Mouse (Mus musculus): Measurements from ENCODE around the gene Hist1h2ad. TPM values are rescaled to one million over a fixed set of nuclear protein-coding genes. Genes with fewer than 3 reads are reported as not detected.
A peak's percentile ranks its signal among the peaks of the same experiment; 100 is the strongest.

Gene Hist1h2ad
- total RNA-seq, 2 experiments from 2014 or later, result 2.0 to 4.1 TPM

DNA sequence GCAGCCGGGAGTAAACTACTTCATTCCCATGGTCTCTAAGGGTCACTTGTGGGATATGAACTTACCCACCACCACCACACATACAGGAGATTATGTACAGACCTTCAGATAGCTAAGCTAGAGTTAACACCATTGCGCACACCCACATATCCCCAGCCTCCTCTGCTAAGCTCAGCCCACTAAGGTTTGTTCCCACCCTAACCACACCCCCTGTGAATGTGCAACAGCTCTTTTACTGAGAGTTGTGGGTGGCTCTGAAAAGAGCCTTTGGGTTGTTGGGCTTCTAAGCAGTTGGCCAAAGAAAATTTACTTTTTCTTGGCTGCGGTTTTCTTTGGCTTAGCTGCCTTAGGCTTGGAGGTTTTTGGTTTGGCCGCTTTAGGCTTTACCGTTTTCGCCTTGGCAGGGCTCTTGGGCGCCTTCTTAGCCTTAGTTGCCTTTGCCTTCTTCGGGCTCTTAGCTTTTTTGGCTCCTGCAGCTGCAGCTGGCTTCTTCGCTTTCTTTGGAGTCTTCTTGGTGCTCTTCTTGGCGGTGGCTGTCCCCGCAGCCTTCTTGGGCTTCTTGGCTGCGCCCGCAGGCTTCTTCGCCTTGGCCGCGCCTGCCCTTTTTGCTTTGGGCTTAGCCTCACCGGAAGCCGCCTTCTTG is 47.5 kb downstream of the Hist1h2ad start:
- peak; percentile 84 to 90 for DNase-seq

DNA sequence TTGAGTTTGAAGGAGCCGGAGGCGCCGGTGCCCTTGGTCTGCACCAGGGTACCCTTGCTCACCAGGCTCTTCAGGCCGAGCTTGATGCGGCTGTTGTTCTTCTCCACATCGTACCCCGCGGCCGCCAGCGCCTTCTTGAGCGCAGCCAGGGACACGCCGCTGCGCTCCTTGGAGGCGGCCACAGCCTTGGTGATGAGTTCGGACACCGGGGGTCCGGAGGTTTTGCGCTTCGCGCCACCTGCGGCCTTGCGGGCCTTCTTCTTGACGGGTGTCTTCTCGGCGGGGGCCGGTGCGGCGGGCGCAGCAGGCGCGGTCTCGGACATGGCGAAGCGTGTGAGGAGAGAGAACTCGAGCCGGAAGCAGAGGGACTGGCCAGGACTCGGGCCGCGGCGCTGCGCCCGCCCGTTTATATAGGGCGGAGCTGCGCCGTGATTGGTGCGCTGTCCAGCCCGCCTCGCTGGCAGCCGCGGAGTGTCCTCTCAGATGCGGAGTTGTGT is 48.0 kb downstream of the Hist1h2ad start, which contains the start of gene Hist1h1e:
TSS of gene Hist1h1e (minus strand) at position 384 of the 497 bp plus-strand sequence.
- DNase-seq, result peak; percentile 92 to 93

DNA sequence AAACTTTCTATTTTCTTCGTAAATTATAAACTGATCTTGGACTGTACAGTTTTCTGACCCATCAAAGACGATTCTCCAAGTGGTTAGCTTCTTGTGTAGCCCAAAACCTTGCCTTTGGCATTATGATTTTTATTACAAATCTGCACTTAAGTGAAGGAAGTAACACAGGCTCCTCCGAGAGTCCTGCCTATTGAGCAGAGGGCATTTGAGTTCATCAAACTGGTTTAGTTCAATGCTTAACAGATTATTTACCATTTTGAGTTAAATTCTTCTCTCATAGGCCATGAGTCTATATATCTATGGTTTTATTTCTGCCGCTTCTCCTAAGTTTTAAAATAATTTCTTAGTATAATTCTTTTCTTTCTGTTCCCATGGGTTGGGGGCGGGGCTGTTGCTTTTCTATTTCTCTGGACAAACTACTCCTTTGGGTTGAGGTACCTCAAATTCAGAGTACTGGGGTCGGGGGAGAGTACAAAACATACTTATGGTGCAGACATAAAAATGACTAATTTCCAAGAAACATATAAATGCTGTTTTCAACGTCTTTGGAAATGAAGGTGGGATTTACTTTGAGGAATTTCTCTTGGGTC is 48.8 kb downstream of the Hist1h2ad start:
- peak in 1 of 2 experiments; percentile 44 for DNase-seq

Small RNAs within 50 kb of the gene (microRNA-seq; reads per million reads assigned to microRNA genes)
- gene Gm44297 (0 reads per million in 2 experiments), gene Gm44359 (0 reads per million in 2 experiments), gene Gm44394 (0 reads per million in 2 experiments)

Other genes with a start within 250 kb of the Hist1h2ad start
- 10 to 100 TPM; 16.7 to 17.3 TPM for gene Zfp322a, start 205.2 kb upstream of the Hist1h2ad start, total RNA-seq (2021)
- 1 to 10 TPM; 4.6 to 4.7 TPM for gene Abt1, start 150.5 kb upstream of the Hist1h2ad start, total RNA-seq (2021)
- gene Btn1a1, start 108.5 kb upstream of the Hist1h2ad start, total RNA-seq (2021), result not detected
- not detected for gene Btn2a2, start 85.5 kb upstream of the Hist1h2ad start, total RNA-seq (2021)
- 100 to 1,000 TPM; 225 to 244 TPM for gene Hist1h4h, start 43.3 kb upstream of the Hist1h2ad start, total RNA-seq (2021)
- 10 to 100 TPM in 1 of 2 experiments, 1 to 10 TPM in 1; 6.3 to 16.6 TPM for gene Hist1h2af, start 40.5 kb upstream of the Hist1h2ad start, total RNA-seq (2021)
- 1 to 10 TPM; 3.1 TPM for gene Hist1h3g, start 39.0 kb upstream of the Hist1h2ad start, total RNA-seq (2021)
- 1 to 10 TPM; 1.1 to 1.5 TPM for gene Hist1h2bh, start 31.0 kb upstream of the Hist1h2ad start, total RNA-seq (2021)
- gene Hist1h3f, start 30.3 kb upstream of the Hist1h2ad start, total RNA-seq (2021), result 1 to 10 TPM; 4.9 to 6.3 TPM
- 10 to 100 TPM; 24.1 to 27.9 TPM for gene Hist1h4f, start 22.7 kb upstream of the Hist1h2ad start, total RNA-seq (2021)
- gene Hist1h1d, start 21.1 kb upstream of the Hist1h2ad start, total RNA-seq (2021), result 1 to 10 TPM in 1 of 2 experiments, under 1 TPM in 1; 0.94 to 1.0 TPM
- gene Hist1h3e, start 12.0 kb upstream of the Hist1h2ad start, total RNA-seq (2021), result 10 to 100 TPM; 11.6 to 16.2 TPM
- gene Hist1h2ae, start 3.2 kb upstream of the Hist1h2ad start, total RNA-seq (2021), result 1 to 10 TPM; 2.9 to 3.0 TPM
- 10 to 100 TPM; 18.2 to 25.6 TPM for gene Hist1h2bg, start 3.0 kb upstream of the Hist1h2ad start, total RNA-seq (2021)
- 10 to 100 TPM; 10.2 to 10.9 TPM for gene Hist1h2bf, start 185 bp upstream of the Hist1h2ad start, total RNA-seq (2021)
- gene Hist1h3d, start 1.4 kb downstream of the Hist1h2ad start, total RNA-seq (2021), result 1 to 10 TPM; 2.4 to 2.5 TPM
- gene Hist1h4d, start 7.2 kb downstream of the Hist1h2ad start, total RNA-seq (2021), result 10 to 100 TPM; 51.2 to 52.9 TPM
- 10 to 100 TPM in 1 of 2 experiments, 1 to 10 TPM in 1; 8.6 to 10.2 TPM for gene Hist1h2be, start 46.7 kb downstream of the Hist1h2ad start, total RNA-seq (2021)
- gene Hist1h1e, start 48.2 kb downstream of the Hist1h2ad start, total RNA-seq (2021), result 10 to 100 TPM; 19.6 to 19.7 TPM
- 1 to 10 TPM; 1.2 to 1.3 TPM for gene Hist1h2ac, start 109.6 kb downstream of the Hist1h2ad start, total RNA-seq (2021)
- 10 to 100 TPM; 71.2 to 76.1 TPM for gene Hist1h2bc, start 109.8 kb downstream of the Hist1h2ad start, total RNA-seq (2021)
- not detected for gene Hist1h1t, start 121.4 kb downstream of the Hist1h2ad start, total RNA-seq (2021)
- 10 to 100 TPM; 42.5 to 46.8 TPM for gene Hist1h4c, start 124.1 kb downstream of the Hist1h2ad start, total RNA-seq (2021)
- 10 to 100 TPM; 60.9 to 64.1 TPM for gene Hfe, start 136.5 kb downstream of the Hist1h2ad start, total RNA-seq (2021)
- gene Hist1h1c, start 164.4 kb downstream of the Hist1h2ad start, total RNA-seq (2021), result 100 to 1,000 TPM; 162 to 175 TPM
- 1 to 10 TPM; 2.5 to 3.4 TPM for gene Hist1h3c, start 171.2 kb downstream of the Hist1h2ad start, total RNA-seq (2021)
- 1 to 10 TPM; 7.4 to 8.1 TPM for gene Hist1h2bb, start 172.4 kb downstream of the Hist1h2ad start, total RNA-seq (2021)
- gene Hist1h2ab, start 176.7 kb downstream of the Hist1h2ad start, total RNA-seq (2021), result 1 to 10 TPM; 5.8 to 6.8 TPM
- 10 to 100 TPM in 1 of 2 experiments, 1 to 10 TPM in 1; 8.3 to 10.5 TPM for gene Hist1h3b, start 177.9 kb downstream of the Hist1h2ad start, total RNA-seq (2021)
- gene Hist1h4b, start 182.6 kb downstream of the Hist1h2ad start, total RNA-seq (2021), result 10 to 100 TPM in 1 of 2 experiments, 1 to 10 TPM in 1; 9.6 to 10.9 TPM
- 1 to 10 TPM; 5.4 to 6.4 TPM for gene Hist1h4a, start 186.8 kb downstream of the Hist1h2ad start, total RNA-seq (2021)
- 10 to 100 TPM in 1 of 2 experiments, 1 to 10 TPM in 1; 7.5 to 10.7 TPM for gene Hist1h3a, start 188.0 kb downstream of the Hist1h2ad start, total RNA-seq (2021)
- 1 to 10 TPM; 4.3 to 5.4 TPM for gene Hist1h1a, start 189.3 kb downstream of the Hist1h2ad start, total RNA-seq (2021)
- under 1 TPM in 1 of 2 experiments, not detected in 1; 0.21 TPM for gene Trim38, start 195.5 kb downstream of the Hist1h2ad start, total RNA-seq (2021)
- not detected for gene Slc17a2, start 232.6 kb downstream of the Hist1h2ad start, total RNA-seq (2021)

Data from heart, adult 18-20 months (tissue).